Mouse (Mus musculus) kidney, embryonic 15.5 days (tissue): ENCODE measurements around the gene Car15. TPM values are rescaled to one million over a fixed set of nuclear protein-coding genes. Genes with fewer than 3 reads are reported as not detected.

Source experiments
- ATAC-seq: fragments of 200-750 bp; cut with Nextera tagmentation; replicated peaks from 2 replicates; pipeline ENCODE4 v1.8.0; 2017; ENCODE audit warnings: moderate TSS enrichment; ENCODE audit not compliant: low FRiP score
- H3K27ac ChIP-seq: fragments of 300-500 bp; sonication (generic); 2 replicates; pipeline ENCODE4 v1.5.1; 2015; ENCODE audit warnings: mild to moderate bottlenecking, inconsistent platforms
- H3K27me3 ChIP-seq: fragments of 300-500 bp; sonication (generic); 2 replicates; pipeline ENCODE4 v1.6.1; 2015; ENCODE audit warnings: inconsistent platforms
- H3K36me3 ChIP-seq: fragments of 300-500 bp; sonication (generic); 2 replicates; pipeline ENCODE4 v1.6.1; 2015; ENCODE audit warnings: inconsistent platforms
- H3K4me1 ChIP-seq: fragments of 300-500 bp; sonication (generic); 2 replicates; pipeline ENCODE4 v1.6.1; 2015; ENCODE audit warnings: inconsistent platforms
- H3K4me2 ChIP-seq: fragments of 300-500 bp; sonication (generic); 2 replicates; pipeline ENCODE4 v1.6.1; 2015; ENCODE audit warnings: moderate library complexity, mild to moderate bottlenecking, inconsistent platforms
- H3K4me3 ChIP-seq: fragments of 300-500 bp; sonication (generic); replicated peaks from 2 replicates; pipeline ENCODE4 v1.5.1; 2015; ENCODE audit warnings: mild to moderate bottlenecking, inconsistent platforms
- H3K9ac ChIP-seq: fragments of 300-500 bp; sonication (generic); 2 replicates; pipeline ENCODE4 v1.6.1; 2015; ENCODE audit warnings: mild to moderate bottlenecking, inconsistent platforms
- H3K9me3 ChIP-seq: fragments of 300-500 bp; sonication (generic); replicated peaks from 2 replicates; pipeline ENCODE4 v1.6.1; 2016; ENCODE audit warnings: inconsistent platforms
- WGBS: fragments of 180-500 bp; shearing (Covaris S2); methylation state at CpG from one replicate; pipeline ENCODE4 v1.1.7; 2015; ENCODE audit warnings: mixed read lengths; 5-methylcytosine and 5-hydroxymethylcytosine counted together
- polyA plus RNA-seq: library from polyadenylated mRNA; unstranded; fragments of >200 nt; fragmentation: Nextera tagmentation; extraction: Ambion mirVana; gene quantifications from 2 replicates; pipeline ENCODE4 v1.2.1, GENCODE M21; 2015

Car15 gene
- polyA plus RNA-seq, 1 experiment from 2014 or later: 20.2 TPM

DNA sequence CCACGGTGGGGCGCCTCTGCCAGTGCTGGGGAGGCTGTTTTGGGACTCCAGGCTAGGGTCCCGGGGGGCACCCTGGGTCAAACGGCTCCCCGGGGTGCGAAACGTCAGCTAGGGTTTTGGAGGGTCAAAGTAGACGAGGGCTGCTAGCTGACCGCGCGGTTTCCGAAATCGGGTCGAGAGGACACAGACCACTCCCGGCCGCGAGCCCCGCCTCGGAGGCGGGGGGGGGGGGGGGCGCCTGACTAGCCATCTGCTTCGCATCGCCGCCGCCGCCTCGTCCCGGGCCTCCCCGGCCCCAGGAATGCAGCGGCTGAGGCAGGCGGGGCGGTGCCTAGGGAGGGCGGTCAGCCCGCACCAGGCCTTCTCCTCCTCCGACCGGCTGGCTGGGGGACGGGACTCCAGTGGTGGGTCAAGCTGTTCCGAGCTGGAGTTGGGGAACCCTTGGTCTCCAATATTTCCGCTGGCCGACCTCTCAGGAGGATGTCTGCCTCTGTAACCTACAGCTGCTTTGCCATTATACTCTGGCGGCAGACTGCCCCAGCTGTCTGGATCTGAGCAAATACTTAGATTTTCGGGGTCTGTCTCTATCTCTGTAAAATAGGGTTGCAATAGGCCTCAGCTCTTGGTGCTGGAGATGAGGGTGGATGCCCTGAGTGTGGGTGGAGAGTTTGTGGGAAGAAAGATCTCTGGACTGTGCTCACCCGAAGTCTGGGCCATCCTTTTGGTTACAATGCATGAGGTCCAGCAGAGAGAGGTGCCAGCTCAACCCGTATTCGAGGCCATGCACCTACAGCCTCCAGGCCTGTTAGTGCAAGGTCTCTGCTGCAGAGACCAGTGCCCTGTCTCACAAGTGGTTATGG is 39.6 kb downstream of the Car15 start:
- H3K4me2 ChIP-seq: peak overlapping the region; percentile 87
- H3K4me1 ChIP-seq: peaks cover 74% of the 10 kb centered on the region
- peaks cover 75% of the 10 kb centered on the region for H3K27me3 ChIP-seq
- WGBS: 3% methylated on average over 35 of the region's 45 CpGs
- H3K9ac ChIP-seq: peak overlapping the region; percentile 65
- peak overlapping the region; percentile 58 for H3K4me3 ChIP-seq
- ATAC-seq: peak; percentile 61
- peaks cover 11% of the 10 kb centered on the region for H3K36me3 ChIP-seq
- H3K27ac ChIP-seq: peak overlapping the region; percentile 90
- H3K9me3 ChIP-seq: no peaks in the 10 kb centered on the region

GRCm38 (mm10) chr16:17797812-17798311 is 40.3 kb downstream of the Car15 start:
- H3K4me1 ChIP-seq: peaks cover 67% of the 10 kb centered on the region

DNA sequence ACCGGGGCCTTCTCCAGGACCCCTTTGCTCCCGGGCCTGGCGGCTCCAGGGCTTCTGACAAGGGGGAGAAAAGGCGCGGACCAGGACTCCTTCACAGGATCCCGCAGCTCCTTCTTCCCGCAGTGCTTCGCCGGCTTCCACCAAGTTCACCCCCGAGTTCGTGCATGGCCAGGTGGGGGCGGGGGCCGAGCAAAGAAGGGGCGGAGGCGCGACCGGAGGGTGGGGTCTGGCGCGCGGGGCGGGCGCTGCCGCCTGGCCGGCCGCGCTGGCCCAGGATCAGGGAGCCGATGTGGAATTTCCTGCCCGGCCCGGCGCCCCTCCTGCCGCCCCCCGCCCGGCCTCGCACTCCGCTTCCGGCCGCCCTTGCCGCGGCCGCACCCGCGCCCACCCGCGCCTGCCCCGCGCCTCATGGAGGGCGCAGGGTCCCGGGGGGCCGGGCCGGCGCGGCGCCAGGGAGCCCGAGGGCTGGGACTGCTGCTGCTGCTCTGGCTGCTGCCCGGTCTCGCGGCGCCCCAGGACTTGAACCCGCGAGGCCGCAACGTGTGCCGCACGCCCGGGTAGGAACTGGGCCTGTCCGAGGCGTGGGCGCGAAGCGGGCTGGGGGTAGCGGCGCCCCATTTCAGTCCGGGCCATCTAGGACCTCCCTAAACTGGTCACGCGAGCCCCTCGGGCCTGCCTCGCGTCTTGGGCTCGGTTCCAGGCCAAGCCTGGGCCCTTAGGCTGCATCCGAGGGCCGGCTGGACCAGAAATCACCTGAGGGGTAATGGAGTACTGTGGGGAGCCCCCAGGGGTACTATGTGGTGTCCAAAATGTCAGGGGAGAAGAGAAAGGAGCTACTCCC is 41.0 kb downstream of the Car15 start, which contains the start of gene Scarf2:
Gene Scarf2, plus strand, starts transcription at position 312 of the 841 bp plus-strand sequence.
- WGBS: 2% methylated on average over 70 of the region's 81 CpGs
- Histone ChIP-seq H3K27me3 (peaks cover 62% of the 10 kb centered on the region), H3K4me3 (peak within 1 kb of the TSS; percentile 58), H3K36me3 (peaks cover 22% of the 10 kb centered on the region), H3K4me1 (peaks cover 61% of the 10 kb centered on the region), H3K9ac (peak within 1 kb of the TSS; percentile 65), H3K9me3 (no peaks in the 10 kb centered on the region), H3K27ac (peak within 1 kb of the TSS; percentile 90), H3K4me2 (peak within 1 kb of the TSS; percentile 87)
- peak; percentile 61 for ATAC-seq

More at GRCm38 (mm10) chr16:17797812-17798311, 40.3 kb downstream of the Car15 start:
- peak; percentile 42 for ATAC-seq
- peak overlapping the region; percentile 65 for H3K9ac ChIP-seq
- peaks cover 69% of the 10 kb centered on the region for H3K27me3 ChIP-seq
- H3K4me2 ChIP-seq: peak overlapping the region; percentile 87
- peak overlapping the region; percentile 90 for H3K27ac ChIP-seq
- H3K4me3 ChIP-seq: peak overlapping the region; percentile 58
- H3K9me3 ChIP-seq: no peaks in the 10 kb centered on the region
- peaks cover 15% of the 10 kb centered on the region for H3K36me3 ChIP-seq
- WGBS: 4% methylated on average over 29 of the region's 29 CpGs

- peak overlapping the region; percentile 90 for H3K27ac ChIP-seq
- ATAC-seq: no peak
- peak overlapping the region; percentile 65; the same call in 1 of the 2 replicates for H3K9ac ChIP-seq
- peak overlapping the region; percentile 87 for H3K4me2 ChIP-seq
- no peaks in the 10 kb centered on the region for H3K9me3 ChIP-seq
- peaks cover 54% of the 10 kb centered on the region for H3K4me1 ChIP-seq
- peak overlapping the region; percentile 58 for H3K4me3 ChIP-seq
- peaks cover 29% of the 10 kb centered on the region for H3K36me3 ChIP-seq
- peaks cover 55% of the 10 kb centered on the region for H3K27me3 ChIP-seq
These were observed 41.6 kb downstream of the Car15 start for GRCm38 (mm10) chr16:17796519-17796918.

- Histone ChIP-seq H3K36me3 (peaks cover 37% of the 10 kb centered on the region), H3K9me3 (no peaks in the 10 kb centered on the region), H3K27me3 (peaks cover 46% of the 10 kb centered on the region), H3K27ac (no peak overlapping the region), H3K4me1 (peaks cover 45% of the 10 kb centered on the region), H3K4me3 (no peak overlapping the region), H3K9ac (no peak overlapping the region), H3K4me2 (no peak overlapping the region)
- 77% methylated on average over 5 of the region's 5 CpGs for whole genome bisulfite sequencing
- no peak for ATAC-seq
These were observed 42.5 kb downstream of the Car15 start for GRCm38 (mm10) chr16:17795643-17796042.

DNA sequence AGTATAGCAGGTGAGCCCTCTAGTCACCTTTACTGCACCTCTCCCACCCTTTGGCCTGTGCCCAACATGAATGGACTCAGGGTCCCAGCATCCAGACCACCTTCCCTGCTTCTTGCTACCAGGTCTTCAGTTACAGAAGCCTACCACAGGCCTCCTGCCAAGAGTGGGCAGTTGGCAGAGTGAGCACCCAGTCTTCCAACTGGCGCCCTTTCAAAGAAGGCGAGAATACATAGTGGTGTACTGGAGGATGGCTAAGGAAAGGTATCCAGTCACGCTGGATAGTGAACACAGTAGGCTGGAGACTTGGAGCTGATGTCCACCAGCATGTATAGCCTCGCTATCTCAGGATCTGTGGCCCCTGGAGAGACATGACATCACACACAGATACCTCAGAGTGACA is 44.1 kb downstream of the Car15 start:
- H3K9me3 ChIP-seq: no peaks in the 10 kb centered on the region
- H3K27me3 ChIP-seq: peaks cover 32% of the 10 kb centered on the region
- H3K27ac ChIP-seq: no peak overlapping the region
- WGBS: 91% methylated on average over 4 of the region's 4 CpGs
- ATAC-seq: no peak
- peaks cover 52% of the 10 kb centered on the region for H3K36me3 ChIP-seq
- H3K4me3 ChIP-seq: no peak overlapping the region
- H3K4me1 ChIP-seq: peaks cover 31% of the 10 kb centered on the region
- H3K4me2 ChIP-seq: no peak overlapping the region
- no peak overlapping the region for H3K9ac ChIP-seq

GRCm38 (mm10) chr16:17792728-17793127 is 45.4 kb downstream of the Car15 start:
- 61% methylated on average over 3 of the region's 3 CpGs for WGBS
- Histone ChIP-seq H3K4me3 (no peak overlapping the region), H3K27ac (no peak overlapping the region), H3K4me1 (peaks cover 18% of the 10 kb centered on the region), H3K36me3 (peaks cover 63% of the 10 kb centered on the region), H3K27me3 (peaks cover 20% of the 10 kb centered on the region), H3K9me3 (no peaks in the 10 kb centered on the region), H3K9ac (no peak overlapping the region), H3K4me2 (no peak overlapping the region)
- no peak for ATAC-seq

- H3K27me3 ChIP-seq: no peaks in the 10 kb centered on the region
- WGBS: 64% methylated on average over 3 of the region's 3 CpGs
- no peak overlapping the region for H3K9ac ChIP-seq
- peaks cover 90% of the 10 kb centered on the region for H3K36me3 ChIP-seq
- H3K9me3 ChIP-seq: no peaks in the 10 kb centered on the region
- no peak overlapping the region for H3K4me2 ChIP-seq
- no peak overlapping the region for H3K4me3 ChIP-seq
- no peaks in the 10 kb centered on the region for H3K4me1 ChIP-seq
- ATAC-seq: no peak
- no peak overlapping the region for H3K27ac ChIP-seq
These were observed 52.8 kb downstream of the Car15 start for GRCm38 (mm10) chr16:17785337-17785736.

Other genes with a start within 250 kb of the Car15 start
- 38.8 and 42.6 TPM in 2 replicates for gene Smpd4, start 219.0 kb downstream of the Car15 start, polyA plus RNA-seq
- gene Ccdc74a, start 191.9 kb downstream of the Car15 start, polyA plus RNA-seq: 6.8 and 7.8 TPM in 2 replicates
- gene Med15, start 105.5 kb downstream of the Car15 start, polyA plus RNA-seq: 44.4 and 47.9 TPM in 2 replicates
- gene Klhl22, start 78.7 kb downstream of the Car15 start, polyA plus RNA-seq: 65.1 and 71.4 TPM in 2 replicates
- gene Scarf2, start 41.1 kb downstream of the Car15 start, polyA plus RNA-seq: 10.8 and 12.3 TPM in 2 replicates
- gene B830017H08Rik, start 5.2 kb downstream of the Car15 start, polyA plus RNA-seq: 0.26 and 0.27 TPM in 2 replicates
- 0.57 and 1.1 TPM in 2 replicates for gene Gm20518, start 53.3 kb upstream of the Car15 start, polyA plus RNA-seq
- gene Tssk1, start 55.9 kb upstream of the Car15 start, polyA plus RNA-seq: not detected in 2 replicates
- gene Dgcr2, start 60.2 kb upstream of the Car15 start, polyA plus RNA-seq: 86.0 and 91.9 TPM in 2 replicates
- 0.12 TPM in 1 of 2 replicates, not detected in the other for gene Tssk2, start 60.3 kb upstream of the Car15 start, polyA plus RNA-seq
- 39.0 and 42.3 TPM in 2 replicates for gene Ess2, start 73.0 kb upstream of the Car15 start, polyA plus RNA-seq
- not detected in 2 replicates for gene Gsc2, start 76.7 kb upstream of the Car15 start, polyA plus RNA-seq
- gene Slc25a1, start 89.9 kb upstream of the Car15 start, polyA plus RNA-seq: 93.1 and 94.5 TPM in 2 replicates
- gene Vpreb2, start 142.1 kb upstream of the Car15 start, polyA plus RNA-seq: not detected in 2 replicates
- gene Dgcr6, start 214.5 kb upstream of the Car15 start, polyA plus RNA-seq: 93.2 and 105 TPM in 2 replicates